Mouse (Mus musculus): Measurements from ENCODE around the gene Tcaf3. TPM values are rescaled to one million over a fixed set of nuclear protein-coding genes. Genes with fewer than 3 reads are reported as not detected.

Tcaf3 gene
- total RNA-seq, 2 experiments from 2014 or later: not detected

DNA sequence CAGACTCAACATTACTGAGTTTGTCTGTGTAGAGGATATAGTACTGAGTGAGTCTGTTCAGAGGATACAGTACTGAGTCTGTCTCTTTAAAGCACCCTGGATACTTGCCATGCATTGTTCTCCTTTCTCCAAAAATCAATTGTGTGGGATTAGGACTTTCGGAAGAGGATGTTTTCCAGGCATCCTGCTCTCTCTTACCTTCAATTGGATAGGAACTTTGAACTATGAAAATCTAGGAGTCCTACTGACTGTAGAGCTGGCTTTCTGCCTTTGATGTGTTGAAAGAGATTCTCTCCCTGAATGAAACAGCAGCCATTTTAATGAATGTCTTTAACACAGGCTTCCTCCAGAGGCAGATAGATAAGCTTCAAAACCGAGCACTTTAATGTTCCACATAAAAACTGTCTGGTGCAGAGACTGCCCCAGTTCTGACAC, 52.0 kb downstream of the Tcaf3 start:
- intact Hi-C loops (cut with DNase I): no loop called here
- DNase-seq: peak; percentile 41 to 54

DNA sequence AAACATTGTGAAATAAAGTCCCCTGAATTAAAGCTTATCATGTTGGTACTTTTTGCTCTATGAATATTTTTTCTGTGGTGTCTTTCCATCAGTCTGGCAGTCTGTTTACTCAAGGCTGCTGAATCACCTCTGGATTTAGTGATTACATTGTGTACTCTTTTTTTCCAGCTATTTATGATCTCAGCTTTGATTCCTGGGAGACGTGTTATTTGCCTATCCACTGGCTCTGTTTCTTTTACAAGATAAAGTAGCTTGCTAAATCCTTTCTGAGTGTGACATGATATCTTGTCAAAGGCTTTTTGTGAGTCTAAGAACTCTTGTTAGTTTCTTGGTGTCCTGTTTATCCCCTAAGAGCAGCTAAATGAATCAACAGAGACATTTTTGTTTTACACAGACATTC, 52.6 kb downstream of the Tcaf3 start:
- intact Hi-C loops (cut with DNase I): loop anchor here (5.0 kb wide), 1 partner anchor 37 kb away; no protein-coding TSS in a partner anchor
- no peak for DNase-seq

DNA sequence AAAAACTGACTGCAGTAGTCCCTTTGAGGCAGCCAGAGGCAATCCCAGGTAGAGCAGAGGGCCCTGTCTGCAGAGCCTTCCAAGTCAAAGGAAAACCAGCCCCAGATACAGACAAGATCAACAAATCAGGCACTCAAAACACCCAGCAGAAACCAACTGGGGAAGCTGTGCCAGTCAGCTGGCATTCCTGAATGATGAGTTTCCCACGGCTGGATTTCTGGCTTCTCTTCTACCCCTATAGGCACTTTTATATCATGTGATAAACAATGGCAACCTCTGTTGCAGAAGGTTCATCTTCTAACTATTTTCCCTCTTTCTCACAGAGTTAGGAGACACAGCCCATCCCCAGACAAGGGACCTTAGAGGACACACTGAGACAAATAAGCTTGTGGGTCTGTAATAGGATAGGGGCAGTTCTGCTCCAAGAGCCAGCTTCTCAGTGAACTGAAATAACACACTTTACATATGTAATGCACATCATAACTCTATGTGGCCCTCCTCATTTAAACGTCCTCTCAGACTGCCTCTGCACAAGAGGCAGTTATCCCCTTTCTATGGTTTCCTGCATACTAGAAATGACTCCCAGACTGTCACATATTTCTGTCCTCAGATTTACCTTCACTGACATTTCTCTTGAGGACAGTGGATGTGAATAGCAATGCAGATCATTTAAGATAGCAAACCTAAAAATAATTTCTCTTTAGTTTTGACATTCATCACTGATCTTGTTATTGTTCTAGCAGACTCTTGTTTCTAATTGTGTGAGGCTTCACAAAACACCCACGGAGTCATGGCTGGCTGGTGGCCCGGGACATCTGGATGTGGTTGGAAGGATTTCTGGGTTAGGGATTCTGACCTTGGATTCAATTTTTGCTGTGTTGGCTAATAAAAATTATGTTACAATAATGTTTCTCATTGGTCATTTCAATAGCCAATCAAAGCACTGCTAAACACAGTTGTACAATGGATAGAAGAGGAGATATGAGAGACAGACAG, 55.2 kb downstream of the Tcaf3 start:
- DNase-seq: peak; percentile 73 to 77
- intact Hi-C loops (cut with DNase I): loop anchor here (5.0 kb wide), 1 partner anchor 40 kb away; no protein-coding TSS in a partner anchor

DNA sequence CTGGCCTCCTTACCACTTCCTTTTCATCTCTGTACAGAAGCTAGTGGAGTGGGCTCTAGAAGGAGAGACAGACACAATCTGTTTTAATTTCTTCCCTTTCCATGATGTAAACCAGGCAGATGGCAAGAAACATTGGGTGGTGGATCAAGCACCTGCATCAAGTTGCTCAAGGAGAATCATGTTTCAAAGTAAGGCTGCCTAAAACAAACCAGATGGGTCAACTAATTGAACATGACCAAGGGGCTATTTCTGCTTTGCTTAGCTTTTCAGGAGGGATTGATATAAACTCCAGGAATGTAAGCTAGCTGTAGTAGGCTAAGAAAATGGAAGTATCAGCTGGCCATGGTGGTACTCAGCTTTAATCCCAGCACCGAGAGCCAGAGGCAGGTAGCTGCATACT, 56.8 kb downstream of the Tcaf3 start:
- no peak for DNase-seq
- intact Hi-C loops (cut with DNase I): loop anchor here (5.0 kb wide), 1 partner anchor 42 kb away; no protein-coding TSS in a partner anchor

DNA sequence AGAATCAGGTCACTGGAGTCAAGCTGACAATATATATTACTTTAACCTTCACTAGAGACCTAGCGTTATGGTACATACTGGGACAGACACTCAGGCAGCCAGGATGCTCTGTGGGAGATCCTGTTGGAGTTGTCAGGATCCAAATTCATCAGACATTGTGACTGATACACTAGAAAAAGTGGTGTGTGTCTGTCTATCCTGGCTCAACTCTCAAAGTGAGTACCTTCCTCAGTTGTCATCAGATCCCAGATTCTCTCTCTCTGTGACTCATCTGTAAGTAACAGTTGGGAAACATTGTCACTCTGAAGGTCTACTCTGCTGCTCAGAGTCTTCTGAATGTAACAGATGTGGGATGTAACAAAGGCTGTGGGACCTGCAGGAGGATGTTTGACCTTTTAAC, 57.8 kb downstream of the Tcaf3 start:
- intact Hi-C loops (cut with DNase I): loop anchor here (5.0 kb wide), 1 partner anchor 43 kb away; no protein-coding TSS in a partner anchor
- no peak for DNase-seq

Other genes with a start within 250 kb of the Tcaf3 start
- gene Zyx, start 248.1 kb downstream of the Tcaf3 start, total RNA-seq (2021): 100 to 1,000 TPM; 104 to 121 TPM
- gene Epha1, start 224.4 kb downstream of the Tcaf3 start, total RNA-seq (2021): under 1 TPM; 0.60 to 0.72 TPM
- not detected for gene Tas2r143, start 197.5 kb downstream of the Tcaf3 start, total RNA-seq (2021)
- under 1 TPM; 0.25 to 0.31 TPM for gene Tas2r135, start 192.3 kb downstream of the Tcaf3 start, total RNA-seq (2021)
- gene Tas2r126, start 163.2 kb downstream of the Tcaf3 start, total RNA-seq (2021): not detected
- not detected for gene Olfr458, start 132.5 kb downstream of the Tcaf3 start, total RNA-seq (2021)
- gene Olfr457, start 121.4 kb downstream of the Tcaf3 start, total RNA-seq (2021): not detected
- gene Olfr456, start 110.5 kb downstream of the Tcaf3 start, total RNA-seq (2021): not detected
- not detected for gene Olfr455, start 50.1 kb downstream of the Tcaf3 start, total RNA-seq (2021)
- gene Tcaf2, start 47.6 kb upstream of the Tcaf3 start, total RNA-seq (2021): 1 to 10 TPM; 4.4 to 5.7 TPM
- gene Tcaf1, start 112.4 kb upstream of the Tcaf3 start, total RNA-seq (2021): 10 to 100 TPM; 25.5 to 30.6 TPM
- gene Olfr453, start 141.7 kb upstream of the Tcaf3 start, total RNA-seq (2021): not detected
- gene Olfr38, start 158.7 kb upstream of the Tcaf3 start, total RNA-seq (2021): not detected
- gene Olfr452, start 187.4 kb upstream of the Tcaf3 start, total RNA-seq (2021): not detected
- gene Olfr450, start 214.2 kb upstream of the Tcaf3 start, total RNA-seq (2021): not detected
- not detected for gene Olfr449, start 236.7 kb upstream of the Tcaf3 start, total RNA-seq (2021)